Mouse (Mus musculus) heart, embryonic 15.5 days (tissue): Measurements from ENCODE around the gene 1700006A11Rik. TPM values are rescaled to one million over a fixed set of nuclear protein-coding genes. Genes with fewer than 3 reads are reported as not detected.
"Not testable (repeated sequence)": the region's sequence is repeated elsewhere in the genome, so short reads cannot be mapped to it uniquely, and the experiment has no call there.

Source experiments
- ATAC-seq: fragments of 200-750 bp; cut with Nextera tagmentation; replicated peaks from 2 replicates; pipeline ENCODE4 v1.8.0; 2017; ENCODE audit warnings: low read depth, moderate TSS enrichment; ENCODE audit not compliant: insufficient number of reproducible peaks, insufficient read depth, low FRiP score
- H3K27ac ChIP-seq: fragments of 300-500 bp; sonication (generic); 2 replicates; pipeline ENCODE4 v1.5.1; 2015; ENCODE audit warnings: mild to moderate bottlenecking, inconsistent platforms
- H3K27me3 ChIP-seq: fragments of 300-500 bp; sonication (generic); 2 replicates; pipeline ENCODE4 v1.6.1; 2015; ENCODE audit warnings: inconsistent platforms
- H3K36me3 ChIP-seq: fragments of 300-500 bp; sonication (generic); 2 replicates; pipeline ENCODE4 v1.6.1; 2015; ENCODE audit warnings: mild to moderate bottlenecking, inconsistent platforms
- H3K4me1 ChIP-seq: fragments of 300-500 bp; sonication (generic); replicated peaks from 2 replicates; pipeline ENCODE4 v1.6.1; 2015; ENCODE audit warnings: inconsistent platforms
- H3K4me2 ChIP-seq: fragments of 300-500 bp; sonication (generic); 2 replicates; pipeline ENCODE4 v1.6.1; 2015; ENCODE audit warnings: inconsistent platforms, mild to moderate bottlenecking, moderate library complexity
- H3K4me3 ChIP-seq: fragments of 300-500 bp; sonication (generic); 2 replicates; pipeline ENCODE4 v1.5.1; 2015; ENCODE audit warnings: mild to moderate bottlenecking, inconsistent platforms
- H3K9ac ChIP-seq: fragments of 300-500 bp; sonication (generic); 2 replicates; pipeline ENCODE4 v1.6.1; 2015; ENCODE audit warnings: mild to moderate bottlenecking, inconsistent platforms
- H3K9me3 ChIP-seq: fragments of 300-500 bp; sonication (generic); replicated peaks from 2 replicates; pipeline ENCODE4 v1.6.1; 2016; ENCODE audit warnings: inconsistent platforms
- WGBS: fragments of 180-500 bp; shearing (Covaris S2); methylation state at CpG from one replicate; pipeline ENCODE4 v1.1.7; 2015; ENCODE audit warnings: mixed read lengths; 5-methylcytosine and 5-hydroxymethylcytosine counted together
- polyA plus RNA-seq: library from polyadenylated mRNA; unstranded; fragments of >200 nt; fragmentation: Nextera tagmentation; extraction: Ambion mirVana; gene quantifications from 2 replicates; pipeline ENCODE4 v1.2.1, GENCODE M21; 2015

1700006A11Rik gene
- polyA plus RNA-seq, result not detected in 2 replicates

- no peak within 1 kb of the TSS for H3K27ac ChIP-seq
- H3K4me1 ChIP-seq, result no peaks in the 10 kb centered on the region
- no peaks in the 10 kb centered on the region for H3K36me3 ChIP-seq
- no peak for ATAC-seq
- 81% methylated on average over 1 of the region's 1 CpGs for WGBS
- H3K9ac ChIP-seq, result no peak within 1 kb of the TSS
- H3K9me3 ChIP-seq, result no peaks in the 10 kb centered on the region
- no peaks in the 10 kb centered on the region for H3K27me3 ChIP-seq
- no peak within 1 kb of the TSS for H3K4me2 ChIP-seq
- H3K4me3 ChIP-seq, result no peak within 1 kb of the TSS
Observed at GRCm38 (mm10) chr3:124425940-124426339, at the start of gene 1700006A11Rik. Gene 1700006A11Rik, minus strand, starts transcription at chr3:124426040.

GRCm38 (mm10) chr3:124474291-124474690 is 48.5 kb upstream of the 1700006A11Rik start:
- not testable (repeated sequence) for H3K27ac ChIP-seq, ATAC-seq, H3K27me3 ChIP-seq, H3K4me2 ChIP-seq, H3K4me1 ChIP-seq, H3K9ac ChIP-seq, H3K4me3 ChIP-seq, H3K36me3 ChIP-seq, H3K9me3 ChIP-seq
- 77% methylated on average over 5 of the region's 5 CpGs for WGBS

- no peaks in the 10 kb centered on the region for H3K27me3 ChIP-seq
- H3K9ac ChIP-seq, result no peak overlapping the region
- H3K4me3 ChIP-seq, result no peak overlapping the region
- no peak overlapping the region for H3K27ac ChIP-seq
- no peak overlapping the region for H3K4me2 ChIP-seq
- H3K4me1 ChIP-seq, result no peaks in the 10 kb centered on the region
- H3K36me3 ChIP-seq, result no peaks in the 10 kb centered on the region
- H3K9me3 ChIP-seq, result no peaks in the 10 kb centered on the region
- no peak for ATAC-seq
- 80% methylated on average over 6 of the region's 6 CpGs for WGBS
Observed at GRCm38 (mm10) chr3:124466102-124466730, 40.4 kb upstream of the 1700006A11Rik start.

GRCm38 (mm10) chr3:124392201-124392600 is 33.6 kb downstream of the 1700006A11Rik start:
- 73% methylated on average over 5 of the region's 5 CpGs for WGBS
- H3K27ac ChIP-seq, result no peak overlapping the region
- H3K4me3 ChIP-seq, result no peak overlapping the region
- H3K4me2 ChIP-seq, result no peak overlapping the region
- no peak overlapping the region for H3K9ac ChIP-seq
- H3K4me1 ChIP-seq, result no peaks in the 10 kb centered on the region
- H3K9me3 ChIP-seq, result no peaks in the 10 kb centered on the region
- H3K36me3 ChIP-seq, result no peaks in the 10 kb centered on the region
- no peak for ATAC-seq
- no peaks in the 10 kb centered on the region for H3K27me3 ChIP-seq

- no peak overlapping the region for H3K9ac ChIP-seq
- H3K4me3 ChIP-seq, result no peak overlapping the region
- no peak overlapping the region for H3K4me2 ChIP-seq
- ATAC-seq, result no peak
- H3K36me3 ChIP-seq, result no peaks in the 10 kb centered on the region
- H3K27ac ChIP-seq, result no peak overlapping the region
- no peaks in the 10 kb centered on the region for H3K4me1 ChIP-seq
- 70% methylated on average over 2 of the region's 2 CpGs for WGBS
- H3K27me3 ChIP-seq, result no peaks in the 10 kb centered on the region
- H3K9me3 ChIP-seq, result no peaks in the 10 kb centered on the region
Observed at GRCm38 (mm10) chr3:124390101-124390500, 35.7 kb downstream of the 1700006A11Rik start.

- 51% methylated on average over 2 of the region's 2 CpGs for WGBS
- Histone ChIP-seq H3K4me1 (no peaks in the 10 kb centered on the region), H3K4me2 (no peak overlapping the region), H3K4me3 (no peak overlapping the region), H3K27ac (no peak overlapping the region), H3K9ac (no peak overlapping the region), H3K27me3 (no peaks in the 10 kb centered on the region), H3K9me3 (no peaks in the 10 kb centered on the region), H3K36me3 (no peaks in the 10 kb centered on the region)
- no peak for ATAC-seq
Observed at GRCm38 (mm10) chr3:124389650-124390049, 36.2 kb downstream of the 1700006A11Rik start.

- H3K27ac ChIP-seq, H3K4me1 ChIP-seq, H3K9ac ChIP-seq, H3K27me3 ChIP-seq, H3K36me3 ChIP-seq, ATAC-seq, H3K4me2 ChIP-seq, H3K4me3 ChIP-seq, H3K9me3 ChIP-seq: not testable (repeated sequence)
- 80% methylated on average over 18 of the region's 18 CpGs for WGBS
Observed at GRCm38 (mm10) chr3:124385377-124385776, 40.5 kb downstream of the 1700006A11Rik start.

- WGBS, result 71% methylated on average over 2 of the region's 2 CpGs
- H3K4me3 ChIP-seq, result no peak overlapping the region
- H3K4me2 ChIP-seq, result no peak overlapping the region
- H3K4me1 ChIP-seq, result no peaks in the 10 kb centered on the region
- no peaks in the 10 kb centered on the region for H3K27me3 ChIP-seq
- H3K36me3 ChIP-seq, result no peaks in the 10 kb centered on the region
- no peak overlapping the region for H3K27ac ChIP-seq
- H3K9ac ChIP-seq, result no peak overlapping the region
- no peak for ATAC-seq
- H3K9me3 ChIP-seq, result no peaks in the 10 kb centered on the region
Observed at GRCm38 (mm10) chr3:124372031-124372430, 53.8 kb downstream of the 1700006A11Rik start.

- H3K27ac ChIP-seq, result no peak overlapping the region
- ATAC-seq, result no peak
- H3K4me2 ChIP-seq, result no peak overlapping the region
- H3K36me3 ChIP-seq, result no peaks in the 10 kb centered on the region
- no peak overlapping the region for H3K4me3 ChIP-seq
- H3K9ac ChIP-seq, result no peak overlapping the region
- H3K27me3 ChIP-seq, result no peaks in the 10 kb centered on the region
- WGBS, result 74% methylated on average over 3 of the region's 3 CpGs
- H3K4me1 ChIP-seq, result no peaks in the 10 kb centered on the region
- H3K9me3 ChIP-seq, result no peaks in the 10 kb centered on the region
Observed at GRCm38 (mm10) chr3:124357533-124357932, 68.3 kb downstream of the 1700006A11Rik start.

Other genes with a start within 250 kb of the 1700006A11Rik start
- 2.7 and 3.1 TPM in 2 replicates for gene Tram1l1, start 105.2 kb downstream of the 1700006A11Rik start, polyA plus RNA-seq
- not detected in 2 replicates for gene 1700003H04Rik, start 155.1 kb upstream of the 1700006A11Rik start, polyA plus RNA-seq